Mouse (Mus musculus) lung, postnatal 0 days (tissue): ENCODE results near the gene Dok1. TPM values are rescaled to one million over a fixed set of nuclear protein-coding genes. Genes with fewer than 3 reads are reported as not detected.
A peak's percentile ranks its signal among the peaks of the same experiment; 100 is the strongest.

Experiments
- ATAC-seq: fragments of 200-750 bp; cut with Nextera tagmentation; 2 replicates; pipeline ENCODE4 v1.8.0; 2017; ENCODE audit warnings: moderate library complexity
- DNase-seq: peaks from one replicate; pipeline ENCODE4 v3.0.0-alpha.2; 2016; ENCODE audit warnings: low spot score
- H3K27ac ChIP-seq: fragments of 300-500 bp; sonication (generic); 2 replicates; pipeline ENCODE4 v1.5.1; 2014; ENCODE audit warnings: antibody characterized with exemption, mild to moderate bottlenecking, low read length, mixed read lengths
- H3K27me3 ChIP-seq: fragments of 300-500 bp; sonication (generic); replicated peaks from 2 replicates; pipeline ENCODE4 v1.6.1; 2014; ENCODE audit warnings: low read length, mixed read lengths; ENCODE audit not compliant: insufficient read depth
- H3K36me3 ChIP-seq: fragments of 300-500 bp; sonication (generic); 2 replicates; pipeline ENCODE4 v1.6.1; 2014; ENCODE audit warnings: low read length, mixed read lengths; ENCODE audit not compliant: insufficient read depth
- H3K4me1 ChIP-seq: fragments of 300-500 bp; sonication (generic); 2 replicates; pipeline ENCODE4 v1.6.1; 2014; ENCODE audit warnings: antibody characterized with exemption, low read depth, low read length, mixed read lengths; ENCODE audit not compliant: insufficient read depth
- H3K4me2 ChIP-seq: fragments of 300-500 bp; sonication (generic); replicated peaks from 2 replicates; pipeline ENCODE4 v1.6.1; 2014; ENCODE audit warnings: low read depth, mild to moderate bottlenecking, low read length, moderate library complexity, mixed read lengths
- H3K4me3 ChIP-seq: fragments of 300-500 bp; sonication (generic); 2 replicates; pipeline ENCODE4 v1.5.1; 2014; ENCODE audit warnings: low read depth, low read length
- H3K9ac ChIP-seq: fragments of 300-500 bp; sonication (generic); replicated peaks from 2 replicates; pipeline ENCODE4 v1.6.1; 2014; ENCODE audit warnings: low read depth, mild to moderate bottlenecking
- H3K9me3 ChIP-seq: fragments of 300-500 bp; sonication (generic); 2 replicates; pipeline ENCODE4 v1.6.1; 2016; ENCODE audit warnings: low read length, mixed read lengths
- CTCF ChIP-seq: IDR thresholded peaks from 2 replicates; pipeline ENCODE4 v1.5.1; 2016; ENCODE audit warnings: antibody characterized with exemption, mild to moderate bottlenecking
- EP300 ChIP-seq: IDR thresholded peaks from 2 replicates; pipeline ENCODE4 v1.6.1; 2016; ENCODE audit warnings: antibody characterized with exemption, mild to moderate bottlenecking, control low read depth
- WGBS: fragments of 180-500 bp; shearing (Covaris S2); extraction: QIAGEN DNeasy Blood & Tissue Kit; methylation state at CpG from one replicate; pipeline ENCODE4 v1.1.7; 2014; 5-methylcytosine and 5-hydroxymethylcytosine counted together
- polyA plus RNA-seq: library from polyadenylated mRNA; unstranded; fragments of >200 nt; fragmentation: Nextera tagmentation; extraction: Ambion mirVana; gene quantifications from 2 replicates; pipeline ENCODE4 v1.2.1, GENCODE M21; 2015

The Dok1 gene
- polyA plus RNA-seq, 1 experiment from 2014 or later: 23.3 TPM

- no peaks in the 10 kb centered on the region for H3K9me3 ChIP-seq
- H3K4me2 ChIP-seq: no peak overlapping the region
- no peak overlapping the region; the same call in 1 of the 2 replicates for H3K4me3 ChIP-seq
- 25% methylated on average over 6 of the region's 6 CpGs for WGBS
- peaks cover 3% of the 10 kb centered on the region; the same call in 1 of the 2 replicates for H3K4me1 ChIP-seq
- no peak overlapping the region for H3K9ac ChIP-seq
- no peak overlapping the region for H3K27ac ChIP-seq
- DNase-seq (no peak), ATAC-seq (no peak)
- TF ChIP-seq EP300 (no peak), CTCF (no peak)
- H3K27me3 ChIP-seq: peaks cover 80% of the 10 kb centered on the region
- H3K36me3 ChIP-seq: no peaks in the 10 kb centered on the region
These were observed 33.2 kb upstream of the Dok1 start for GRCm38 (mm10) chr6:83066441-83066840.

GRCm38 (mm10) chr6:83065995-83066394 lies 32.7 kb upstream of the Dok1 start:
- H3K4me3 ChIP-seq: no peak overlapping the region; the same call in 1 of the 2 replicates
- ATAC-seq (no peak), DNase-seq (no peak)
- H3K9ac ChIP-seq: no peak overlapping the region
- no peaks in the 10 kb centered on the region for H3K9me3 ChIP-seq
- no peak overlapping the region for H3K4me2 ChIP-seq
- H3K4me1 ChIP-seq: peaks cover 3% of the 10 kb centered on the region; the same call in 1 of the 2 replicates
- H3K27me3 ChIP-seq: peaks cover 76% of the 10 kb centered on the region
- no peaks in the 10 kb centered on the region for H3K36me3 ChIP-seq
- TF ChIP-seq EP300 (no peak), CTCF (no peak)
- WGBS: 30% methylated on average over 8 of the region's 8 CpGs
- H3K27ac ChIP-seq: no peak overlapping the region

- 88% methylated on average over 2 of the region's 2 CpGs for WGBS
- H3K9me3 ChIP-seq: no peaks in the 10 kb centered on the region
- no peak for ATAC-seq
- peaks cover 13% of the 10 kb centered on the region; the same call in 1 of the 2 replicates for H3K27me3 ChIP-seq
- H3K27ac ChIP-seq: no peak overlapping the region
- no peak overlapping the region for H3K4me3 ChIP-seq
- H3K9ac ChIP-seq: no peak overlapping the region
- 0 out of 2 replicates have a peak, but pooled peaks cover 8% of the 10 kb centered on the region for H3K36me3 ChIP-seq
- DNase-seq: no peak
- H3K4me2 ChIP-seq: no peak overlapping the region
- no peak for TF ChIP-seq EP300
- no peak for TF ChIP-seq CTCF
- H3K4me1 ChIP-seq: peaks cover 7% of the 10 kb centered on the region; the same call in 1 of the 2 replicates
These were observed 25.5 kb upstream of the Dok1 start for GRCm38 (mm10) chr6:83058725-83059124.

GRCm38 (mm10) chr6:83057790-83058189 lies 24.5 kb upstream of the Dok1 start, which contains the start of gene Dqx1:
Gene Dqx1, plus strand, starts transcription at chr6:83057844.
- no peak for TF ChIP-seq EP300
- peak; percentile 14 for ATAC-seq
- Histone ChIP-seq H3K9ac (no peak within 1 kb of the TSS), H3K4me3 (no peak within 1 kb of the TSS), H3K4me2 (no peak within 1 kb of the TSS; the same call in 1 of the 2 replicates), H3K27ac (no peak within 1 kb of the TSS), H3K4me1 (peaks cover 16% of the 10 kb centered on the region), H3K27me3 (peaks cover 11% of the 10 kb centered on the region; the same call in 1 of the 2 replicates), H3K36me3 (0 out of 2 replicates have a peak, but pooled peaks cover 8% of the 10 kb centered on the region), H3K9me3 (no peaks in the 10 kb centered on the region)
- 49% methylated on average over 3 of the region's 3 CpGs for WGBS
- DNase-seq: peak; percentile 80

GRCm38 (mm10) chr6:83054871-83055431 lies 21.7 kb upstream of the Dok1 start, which contains the start of gene Htra2:
Gene Htra2, minus strand, starts transcription at chr6:83055273.
- peak within 1 kb of the TSS; percentile 74 for H3K4me3 ChIP-seq
- no peaks in the 10 kb centered on the region for H3K27me3 ChIP-seq
- H3K9me3 ChIP-seq: no peaks in the 10 kb centered on the region
- ATAC-seq (peak; percentile 24), DNase-seq (peak; percentile 33)
- peak within 1 kb of the TSS; percentile 93 for H3K27ac ChIP-seq
- peak within 1 kb of the TSS; percentile 91 for H3K9ac ChIP-seq
- TF ChIP-seq EP300 (no peak), CTCF (peak; percentile 63)
- 0 out of 2 replicates have a peak, but pooled peaks cover 8% of the 10 kb centered on the region for H3K36me3 ChIP-seq
- H3K4me2 ChIP-seq: peak within 1 kb of the TSS; percentile 99
- H3K4me1 ChIP-seq: peaks cover 19% of the 10 kb centered on the region
- WGBS: under 1% methylated on average over 50 of the region's 50 CpGs

GRCm38 (mm10) chr6:83054074-83054851 lies 21.0 kb upstream of the Dok1 start, which contains the start of gene Aup1:
Gene Aup1, plus strand, starts transcription at chr6:83054521.
- Histone ChIP-seq H3K4me2 (peak within 1 kb of the TSS; percentile 99), H3K27ac (peak within 1 kb of the TSS; percentile 93), H3K4me1 (peaks cover 19% of the 10 kb centered on the region), H3K27me3 (no peaks in the 10 kb centered on the region), H3K36me3 (0 out of 2 replicates have a peak, but pooled peaks cover 8% of the 10 kb centered on the region), H3K9me3 (no peaks in the 10 kb centered on the region), H3K4me3 (peak within 1 kb of the TSS; percentile 74), H3K9ac (peak within 1 kb of the TSS; percentile 91)
- peak; percentile 97 for ATAC-seq
- TF ChIP-seq EP300 (peak; percentile 73), CTCF (no peak)
- WGBS: under 1% methylated on average over 52 of the region's 64 CpGs
- peak; percentile 98 for DNase-seq
